Mouse (Mus musculus) kidney, adult 2 months (tissue): ENCODE measurements around the gene Cacnb2.

Source experiments
- CTCF ChIP-seq: fragments of 200-500 bp; conservative IDR thresholded peaks from 2 replicates; pipeline ENCODE4 v1.5.1; 2011; ENCODE audit warnings: low read depth, mild to moderate bottlenecking, control low read depth, low read length, moderate library complexity, mixed read lengths; ENCODE audit not compliant: insufficient read depth, insufficient read length
- POLR2A ChIP-seq: fragments of 200-500 bp; IDR thresholded peaks from one replicate; pipeline ENCODE4 v1.6.1; 2011; ENCODE audit warnings: low read depth, low read length, control low read depth

DNA sequence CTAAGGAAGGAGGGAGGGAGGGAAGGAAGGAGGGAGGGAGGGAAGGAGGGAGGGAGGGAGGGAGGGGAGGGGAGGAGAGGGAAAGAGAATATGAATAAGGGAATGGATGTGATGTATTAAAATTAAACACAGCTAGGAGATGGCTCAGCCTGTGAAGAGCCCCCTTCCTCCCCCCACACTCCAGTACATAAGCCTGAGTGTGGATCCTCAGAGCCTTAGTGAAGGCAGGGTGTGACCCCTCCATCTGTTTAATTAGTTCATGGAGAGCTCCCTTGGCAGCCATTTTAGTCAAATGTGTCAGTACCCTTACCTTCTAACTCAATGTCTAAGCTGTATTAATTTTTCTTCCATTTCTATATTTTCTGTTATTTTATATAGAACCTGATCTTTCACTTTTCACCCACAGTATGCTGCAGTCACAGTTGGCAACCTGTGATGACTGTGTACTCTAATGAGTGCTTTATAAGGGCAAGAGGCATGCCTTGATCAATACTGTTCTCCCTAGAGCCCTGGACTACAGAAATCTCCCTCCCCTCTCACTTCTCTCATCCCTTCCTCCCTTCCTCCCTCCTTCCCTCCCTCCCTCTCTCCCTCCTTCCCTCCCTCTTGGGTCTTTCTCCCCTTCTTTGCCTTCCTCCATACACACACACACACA, 4.9 kb upstream of the Cacnb2 start:
- no peak for TF ChIP-seq POLR2A
- no peak for TF ChIP-seq CTCF
